Mouse (Mus musculus): ENCODE results near the gene Lama4.

Gene Lama4

GRCm38 (mm10) chr10:39157321-39157720, 192.0 kb downstream of the Lama4 start:
- no peak for DNase-seq (ENCODE audit: low spot score)

GRCm38 (mm10) chr10:39158306-39158705, 193.0 kb downstream of the Lama4 start:
- DNase-seq (ENCODE audit: low spot score): no peak
